Comparison of ENCODE assay signal across 8 mouse cellular contexts in the genomic region with DNA sequence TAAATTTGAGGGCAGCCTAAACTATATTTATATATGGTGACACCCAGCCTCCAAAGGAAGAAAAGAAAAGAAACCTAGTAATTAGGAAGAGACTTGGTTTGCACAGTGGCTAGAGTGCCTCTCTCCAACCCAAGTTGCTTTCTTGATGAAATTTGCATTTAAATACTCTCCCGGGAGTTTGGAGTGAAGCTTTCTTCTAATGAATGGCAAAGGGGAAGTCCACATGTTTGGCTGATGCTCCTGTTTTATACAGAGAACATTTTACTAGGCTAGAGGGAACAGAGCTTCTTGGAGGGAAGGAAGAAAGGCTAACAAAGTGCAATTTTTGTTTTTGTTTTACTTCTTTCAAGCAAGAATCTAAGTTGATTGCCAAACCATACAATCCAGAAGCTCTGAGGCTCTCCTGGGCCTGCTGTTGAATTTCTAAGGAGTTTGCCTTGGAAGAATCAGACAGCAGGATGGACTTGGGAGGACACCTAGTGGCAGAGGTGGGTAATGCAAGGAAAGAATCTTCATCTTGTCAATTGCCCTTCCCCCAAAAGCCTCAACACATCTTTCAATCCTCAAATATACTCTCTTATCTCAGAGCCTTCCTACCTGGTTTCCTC. TPM values are rescaled to one million over a fixed set of nuclear protein-coding genes. Genes with fewer than 3 reads are reported as not detected.
A peak's percentile ranks its signal among the peaks of the same experiment; 100 is the strongest.
DNase-seq lines count a peak whose midpoint lies in the region; ATAC-seq and TF ChIP-seq lines count a peak whose summit lies in the region.

No protein-coding gene starts in this region.

- ATAC-seq in embryonic facial prominence, embryonic 15.5 days (ENCODE audit: insufficient number of reproducible peaks, low FRiP score, low TSS enrichment, low read depth): no peak
- ATAC-seq in heart, embryonic 12.5 days (ENCODE audit: insufficient number of reproducible peaks, low FRiP score): no peak
- ATAC-seq in liver, embryonic 15.5 days (ENCODE audit: insufficient read depth): no peak
- ATAC-seq in neural tube, embryonic 15.5 days (ENCODE audit: low FRiP score): no peak

- peaks cover 26% of the 10 kb centered on the region for H3K36me3 ChIP-seq in E14TG2a.4 (ENCODE audit: insufficient read depth, low read length)
- peaks cover 3% of the 10 kb centered on the region; the same call in 1 of the 2 replicates for H3K36me3 ChIP-seq in embryonic facial prominence, embryonic 15.5 days
- no peaks in the 10 kb centered on the region for H3K36me3 ChIP-seq in heart, embryonic 12.5 days
- H3K36me3 ChIP-seq in liver, embryonic 15.5 days (replicated peaks): no peaks in the 10 kb centered on the region
- H3K36me3 ChIP-seq in neural tube, embryonic 15.5 days: no peaks in the 10 kb centered on the region
- no peaks in the 10 kb centered on the region for H3K36me3 ChIP-seq in thymus, adult 2 months (ENCODE audit: control insufficient read depth, insufficient read depth, low read length)

- TF ChIP-seq CTCF in E14TG2a.4 (conservative IDR thresholded peaks at IDR 0.05; ENCODE audit: low read length): peak; percentile 94
- TF ChIP-seq CTCF in bone marrow macrophage, adult 2 months (IDR thresholded peaks at IDR 0.05; ENCODE audit: low read depth, low read length): peak; percentile 59; the same call in 1 of the 2 replicates
- no peak for TF ChIP-seq CTCF in thymus, adult 2 months (IDR thresholded peaks at IDR 0.05; ENCODE audit: borderline replicate concordance, control insufficient read depth, extremely low read depth, insufficient read depth, low read length, poor library complexity)

- H3K9me3 ChIP-seq in E14TG2a.4 (ENCODE audit: low read length): no peaks in the 10 kb centered on the region
- no peaks in the 10 kb centered on the region for H3K9me3 ChIP-seq in embryonic facial prominence, embryonic 15.5 days (replicated peaks)
- H3K9me3 ChIP-seq in heart, embryonic 12.5 days (replicated peaks): no peaks in the 10 kb centered on the region
- no peaks in the 10 kb centered on the region for H3K9me3 ChIP-seq in liver, embryonic 15.5 days (replicated peaks)
- H3K9me3 ChIP-seq in neural tube, embryonic 15.5 days (replicated peaks): no peaks in the 10 kb centered on the region

- no peaks in the 10 kb centered on the region for H3K27me3 ChIP-seq in E14TG2a.4 (ENCODE audit: insufficient read depth, low read length)
- no peaks in the 10 kb centered on the region for H3K27me3 ChIP-seq in embryonic facial prominence, embryonic 15.5 days
- H3K27me3 ChIP-seq in heart, embryonic 12.5 days (replicated peaks): no peaks in the 10 kb centered on the region
- H3K27me3 ChIP-seq in liver, embryonic 15.5 days: 0 out of 2 replicates have a peak, but pooled peaks cover 4% of the 10 kb centered on the region
- H3K27me3 ChIP-seq in neural tube, embryonic 15.5 days (replicated peaks): no peaks in the 10 kb centered on the region
- peaks cover 24% of the 10 kb centered on the region for H3K27me3 ChIP-seq in thymus, adult 2 months (ENCODE audit: control insufficient read depth, insufficient read depth, low read length)

- no peak overlapping the region for H3K4me2 ChIP-seq in embryonic facial prominence, embryonic 15.5 days (replicated peaks)
- H3K4me2 ChIP-seq in heart, embryonic 12.5 days: no peak overlapping the region
- H3K4me2 ChIP-seq in liver, embryonic 15.5 days: no peak overlapping the region
- peak overlapping the region; percentile 5; the same call in 1 of the 2 replicates for H3K4me2 ChIP-seq in neural tube, embryonic 15.5 days

- peak overlapping the region; percentile 53 for H3K27ac ChIP-seq in bone marrow macrophage, adult 2 months (ENCODE audit: insufficient read depth, low read depth, low read length)
- peak overlapping the region; percentile 55 for H3K27ac ChIP-seq in embryonic facial prominence, embryonic 15.5 days (replicated peaks)
- H3K27ac ChIP-seq in heart, embryonic 12.5 days (ENCODE audit: poor library complexity, severe bottlenecking): peak overlapping the region; percentile 12; the same call in 1 of the 2 replicates
- H3K27ac ChIP-seq in liver, embryonic 15.5 days (replicated peaks): peak overlapping the region; percentile 65
- H3K27ac ChIP-seq in neural tube, embryonic 15.5 days (replicated peaks): peak overlapping the region; percentile 95
- no peak overlapping the region for H3K27ac ChIP-seq in thymus, adult 2 months (ENCODE audit: control insufficient read depth, insufficient read depth, low read length)

- H3K4me1 ChIP-seq in E14TG2a.4 (replicated peaks; ENCODE audit: low read depth, low read length): peaks cover 63% of the 10 kb centered on the region
- peaks cover 30% of the 10 kb centered on the region for H3K4me1 ChIP-seq in bone marrow macrophage, adult 2 months (ENCODE audit: control insufficient read depth, insufficient read depth, low read length)
- peaks cover 27% of the 10 kb centered on the region for H3K4me1 ChIP-seq in embryonic facial prominence, embryonic 15.5 days
- H3K4me1 ChIP-seq in heart, embryonic 12.5 days (replicated peaks): peaks cover 40% of the 10 kb centered on the region
- peaks cover 42% of the 10 kb centered on the region for H3K4me1 ChIP-seq in liver, embryonic 15.5 days (replicated peaks)
- H3K4me1 ChIP-seq in neural tube, embryonic 15.5 days: peaks cover 65% of the 10 kb centered on the region
- peaks cover 21% of the 10 kb centered on the region for H3K4me1 ChIP-seq in thymus, adult 2 months (replicated peaks; ENCODE audit: control insufficient read depth, insufficient read depth, low read length)

- peak overlapping the region; percentile 89 for H3K4me3 ChIP-seq in E14TG2a.4 (replicated peaks; ENCODE audit: low read length)
- H3K4me3 ChIP-seq in bone marrow macrophage, adult 2 months (ENCODE audit: insufficient read depth, low read length): no peak overlapping the region
- H3K4me3 ChIP-seq in embryonic facial prominence, embryonic 15.5 days (replicated peaks): no peak overlapping the region
- no peak overlapping the region for H3K4me3 ChIP-seq in heart, embryonic 12.5 days
- no peak overlapping the region for H3K4me3 ChIP-seq in liver, embryonic 15.5 days (replicated peaks)
- H3K4me3 ChIP-seq in neural tube, embryonic 15.5 days (replicated peaks): no peak overlapping the region
- no peak overlapping the region for H3K4me3 ChIP-seq in thymus, adult 2 months (ENCODE audit: control insufficient read depth, insufficient read depth, low read length)

- peak; percentile 81 to 88 for DNase-seq in kidney, postnatal 36 days
- DNase-seq in thymus, adult 2 months: peak; percentile 70

- no peak for TF ChIP-seq POLR2A in bone marrow macrophage, adult 2 months (IDR thresholded peaks at IDR 0.05; ENCODE audit: borderline replicate concordance, low read depth, low read length)
- TF ChIP-seq POLR2A in thymus, adult 2 months (IDR thresholded peaks at IDR 0.05; ENCODE audit: control insufficient read depth, extremely low read depth, insufficient read depth, low read length, poor library complexity): no peak

- H3K9ac ChIP-seq in embryonic facial prominence, embryonic 15.5 days: no peak overlapping the region
- no peak overlapping the region for H3K9ac ChIP-seq in heart, embryonic 12.5 days
- no peak overlapping the region for H3K9ac ChIP-seq in liver, embryonic 15.5 days
- no peak overlapping the region for H3K9ac ChIP-seq in neural tube, embryonic 15.5 days (replicated peaks)

- WGBS in embryonic facial prominence, embryonic 15.5 days: 27% methylated on average over 1 of the region's 1 CpGs
- 51% methylated on average over 1 of the region's 1 CpGs for WGBS in heart, embryonic 12.5 days
- 35% methylated on average over 1 of the region's 1 CpGs for WGBS in liver, embryonic 15.5 days (ENCODE audit: insufficient replicate concordance)
- 6% methylated on average over 1 of the region's 1 CpGs for WGBS in neural tube, embryonic 15.5 days
- 31% methylated on average over 1 of the region's 1 CpGs for WGBS in thymus, adult 2 months

RNA-seq across cellular contexts. Expression of gene Macf1, which starts 16.8 kb away (rescaled TPM):
- 176 and 182 TPM in 2 replicates for polyA plus RNA-seq in bone marrow macrophage, adult 2 months (2012; ENCODE audit: insufficient read depth, insufficient read length, missing spikeins)
- polyA plus RNA-seq in embryonic facial prominence, embryonic 15.5 days (2015; fragmentation: Nextera tagmentation; extraction: Ambion mirVana): 42.5 and 47.1 TPM in 2 replicates
- polyA plus RNA-seq in heart, embryonic 12.5 days (2016; fragmentation: Nextera tagmentation; extraction: Ambion mirVana): 69.9 and 79.4 TPM in 2 replicates
- polyA plus RNA-seq in liver, embryonic 15.5 days (2015; fragmentation: Nextera tagmentation; extraction: Ambion mirVana): 8.4 and 9.6 TPM in 2 replicates
- polyA plus RNA-seq in neural tube, embryonic 15.5 days (2015; fragmentation: Nextera tagmentation; extraction: Ambion mirVana): 57.6 and 62.6 TPM in 2 replicates
- 104 and 121 TPM in 2 replicates for polyA plus RNA-seq in thymus, adult 2 months (2012; rRNA removed)

RNA-seq across cellular contexts. Expression of gene Ndufs5, which starts 50.6 kb away (rescaled TPM):
- 110 and 121 TPM in 2 replicates for polyA plus RNA-seq in bone marrow macrophage, adult 2 months (2012; ENCODE audit: insufficient read depth, insufficient read length, missing spikeins)
- 313 and 333 TPM in 2 replicates for polyA plus RNA-seq in embryonic facial prominence, embryonic 15.5 days (2015; fragmentation: Nextera tagmentation; extraction: Ambion mirVana)
- 484 and 498 TPM in 2 replicates for polyA plus RNA-seq in heart, embryonic 12.5 days (2016; fragmentation: Nextera tagmentation; extraction: Ambion mirVana)
- 144 and 157 TPM in 2 replicates for polyA plus RNA-seq in liver, embryonic 15.5 days (2015; fragmentation: Nextera tagmentation; extraction: Ambion mirVana)
- polyA plus RNA-seq in neural tube, embryonic 15.5 days (2015; fragmentation: Nextera tagmentation; extraction: Ambion mirVana): 474 and 561 TPM in 2 replicates
- 41.9 and 44.2 TPM in 2 replicates for polyA plus RNA-seq in thymus, adult 2 months (2012; rRNA removed)
